ENCODE assay signal across 15 mouse cellular contexts in genomic region chr4:65373841-65374240, GRCm38 (mm10).
"Had no signal": no experiment of that assay in that cellular context is flagged by ENCODE, and none has a peak within 500 bp of the region (broad histone marks: within the 10 kb centered on the region; RNA-seq: fewer than 3 reads in every experiment).

No protein-coding gene starts in this region.

- DNase-seq: retina, postnatal 1 day; right cerebral cortex, adult 18-20 months; right cerebral cortex, postnatal 14 days; right cerebral cortex, postnatal 25 days; right cerebral cortex, postnatal 4 days; spleen, adult 18-20 months; thymus, adult 18-20 months; thymus, adult 2 months; thymus, postnatal 14 days; thymus, postnatal 25 days; thymus, postnatal 36 days; thymus, postnatal 4 days had no signal

- H3K4me3 ChIP-seq: neural tube, embryonic 15.5 days; stomach, embryonic 15.5 days had no signal

- H3K27ac ChIP-seq: neural tube, embryonic 15.5 days; stomach, embryonic 15.5 days; stomach, postnatal 0 days had no signal

- H3K4me1 ChIP-seq: neural tube, embryonic 15.5 days; stomach, embryonic 15.5 days had no signal

- H3K4me2 ChIP-seq: neural tube, embryonic 15.5 days; stomach, embryonic 15.5 days had no signal

- H3K36me3 ChIP-seq: neural tube, embryonic 15.5 days; stomach, embryonic 15.5 days had no signal

- H3K9me3 ChIP-seq: neural tube, embryonic 15.5 days; stomach, embryonic 15.5 days had no signal

- H3K9ac ChIP-seq: neural tube, embryonic 15.5 days; stomach, embryonic 15.5 days had no signal

- H3K27me3 ChIP-seq: neural tube, embryonic 15.5 days; stomach, embryonic 15.5 days had no signal
